Mouse (Mus musculus) liver, embryonic 12.5 days (tissue): ENCODE measurements around the gene Pnkd. TPM values are rescaled to one million over a fixed set of nuclear protein-coding genes. Genes with fewer than 3 reads are reported as not detected.

Source experiments
- ATAC-seq: fragments of 200-750 bp; cut with Nextera tagmentation; 2 replicates; pipeline ENCODE4 v1.8.0; 2017; ENCODE audit warnings: moderate number of reproducible peaks, mild to moderate bottlenecking, moderate library complexity
- H3K27ac ChIP-seq: fragments of 300-500 bp; sonication (generic); 2 replicates; pipeline ENCODE4 v1.5.1; 2016; ENCODE audit warnings: mild to moderate bottlenecking
- H3K27me3 ChIP-seq: fragments of 300-500 bp; sonication (generic); replicated peaks from 2 replicates; pipeline ENCODE4 v1.6.1; 2016; ENCODE audit warnings: mild to moderate bottlenecking, moderate library complexity
- H3K36me3 ChIP-seq: fragments of 300-500 bp; sonication (generic); 2 replicates; pipeline ENCODE4 v1.6.1; 2016; ENCODE audit warnings: mild to moderate bottlenecking, moderate library complexity
- H3K4me1 ChIP-seq: fragments of 300-500 bp; sonication (generic); 2 replicates; pipeline ENCODE4 v1.6.1; 2016
- H3K4me2 ChIP-seq: fragments of 300-500 bp; sonication (generic); 2 replicates; pipeline ENCODE4 v1.6.1; 2016; ENCODE audit warnings: mild to moderate bottlenecking, moderate library complexity
- H3K4me3 ChIP-seq: fragments of 300-500 bp; sonication (generic); 2 replicates; pipeline ENCODE4 v1.5.1; 2016; ENCODE audit warnings: mild to moderate bottlenecking, moderate library complexity
- H3K9ac ChIP-seq: fragments of 300-500 bp; sonication (generic); 2 replicates; pipeline ENCODE4 v1.6.1; 2016; ENCODE audit warnings: mild to moderate bottlenecking, moderate library complexity
- H3K9me3 ChIP-seq: fragments of 300-500 bp; sonication (generic); replicated peaks from 2 replicates; pipeline ENCODE4 v1.6.1; 2016; ENCODE audit warnings: mild to moderate bottlenecking, moderate library complexity
- WGBS: fragments of 180-500 bp; shearing (Covaris S2); methylation state at CpG from one replicate; pipeline ENCODE4 v1.1.7; 2016; ENCODE audit not compliant: insufficient replicate concordance; 5-methylcytosine and 5-hydroxymethylcytosine counted together
- polyA plus RNA-seq: library from polyadenylated mRNA; unstranded; fragments of >200 nt; fragmentation: Nextera tagmentation; extraction: Ambion mirVana; gene quantifications from 2 replicates; pipeline ENCODE4 v1.2.1, GENCODE M21; 2016

Pnkd gene
- polyA plus RNA-seq, 1 experiment from 2014 or later = 48.7 TPM

DNA sequence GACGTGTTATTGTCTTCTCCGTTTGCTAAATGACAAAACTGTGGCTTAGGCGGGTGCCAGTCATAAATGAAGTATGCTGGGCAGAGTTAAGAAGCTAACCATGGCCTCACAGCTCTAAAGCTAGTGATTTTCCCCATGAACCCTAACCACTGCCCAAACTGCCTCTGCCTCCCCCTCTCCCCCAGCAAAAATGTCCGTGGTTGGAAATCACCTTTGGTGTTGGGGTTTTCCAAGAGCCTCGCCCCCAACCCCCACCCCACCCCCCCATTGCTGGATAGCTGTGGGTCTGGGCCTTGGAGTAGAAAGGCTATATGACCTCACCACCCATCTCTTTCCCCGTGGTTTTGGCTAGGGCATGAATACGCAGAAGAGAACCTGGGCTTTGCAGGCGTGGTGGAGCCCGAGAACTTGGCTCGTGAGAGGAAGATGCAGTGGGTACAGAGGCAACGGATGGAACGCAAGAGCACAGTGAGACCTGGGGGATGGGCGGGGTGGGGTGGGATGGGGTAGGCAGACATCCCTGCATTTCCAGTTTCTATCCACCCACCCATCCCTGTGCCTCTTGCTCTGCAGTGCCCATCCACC, 66.5 kb downstream of the Pnkd start:
- no peaks in the 10 kb centered on the region for H3K4me1 ChIP-seq
- no peak overlapping the region for H3K9ac ChIP-seq
- no peaks in the 10 kb centered on the region for H3K9me3 ChIP-seq
- no peaks in the 10 kb centered on the region for H3K27me3 ChIP-seq
- WGBS = 71% methylated on average over 13 of the region's 13 CpGs
- H3K27ac ChIP-seq = no peak overlapping the region
- H3K4me2 ChIP-seq = no peak overlapping the region
- no peak overlapping the region for H3K4me3 ChIP-seq
- no peak for ATAC-seq
- no peaks in the 10 kb centered on the region; the same call in 1 of the 2 replicates for H3K36me3 ChIP-seq

GRCm38 (mm10) chr1:74352532-74353096, 67.9 kb downstream of the Pnkd start:
- Histone ChIP-seq H3K4me1 (no peaks in the 10 kb centered on the region), H3K27ac (no peak overlapping the region), H3K4me3 (no peak overlapping the region), H3K4me2 (no peak overlapping the region), H3K27me3 (no peaks in the 10 kb centered on the region), H3K9ac (no peak overlapping the region), H3K36me3 (no peaks in the 10 kb centered on the region; the same call in 1 of the 2 replicates), H3K9me3 (no peaks in the 10 kb centered on the region)
- WGBS = 65% methylated on average over 5 of the region's 5 CpGs
- ATAC-seq = no peak

DNA sequence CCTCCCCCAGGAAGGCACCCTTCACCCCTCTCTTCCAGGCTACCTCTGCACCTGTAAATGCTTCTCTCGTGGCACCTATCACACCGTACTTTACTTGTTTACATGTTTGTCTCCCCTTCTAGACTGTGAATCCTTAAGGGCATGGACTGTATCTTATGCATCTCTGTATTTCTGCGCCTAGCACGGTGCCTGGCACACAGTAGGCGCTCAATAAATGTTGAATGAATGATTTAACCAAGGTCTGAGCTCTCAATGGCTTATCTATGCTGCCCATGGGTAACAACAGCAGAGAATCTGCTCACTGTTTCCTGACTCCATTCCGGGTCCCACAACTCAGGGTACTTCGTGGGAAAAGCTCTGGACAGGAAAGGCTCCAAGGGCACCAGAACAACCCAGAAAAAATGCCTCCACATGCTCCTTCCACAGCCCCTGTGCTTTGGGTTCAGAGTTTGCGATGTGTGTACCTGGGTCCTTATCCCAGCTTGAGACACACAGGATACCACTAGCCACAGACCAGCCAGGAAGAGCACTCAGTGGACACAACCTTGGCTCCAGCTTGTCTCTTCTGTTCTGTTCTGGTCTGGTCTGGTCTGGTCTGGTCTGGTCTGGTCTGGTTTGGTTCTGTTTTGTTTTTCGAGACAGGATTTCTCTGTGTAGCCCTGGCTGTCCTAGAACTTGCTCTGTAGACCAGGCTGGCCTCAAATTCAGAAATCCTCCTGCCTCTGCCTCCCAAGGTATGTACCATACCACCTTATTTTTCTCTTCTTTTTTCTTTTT, 68.9 kb downstream of the Pnkd start:
- H3K36me3 ChIP-seq = no peaks in the 10 kb centered on the region; the same call in 1 of the 2 replicates
- WGBS = 69% methylated on average over 9 of the region's 9 CpGs
- no peak for ATAC-seq

DNA sequence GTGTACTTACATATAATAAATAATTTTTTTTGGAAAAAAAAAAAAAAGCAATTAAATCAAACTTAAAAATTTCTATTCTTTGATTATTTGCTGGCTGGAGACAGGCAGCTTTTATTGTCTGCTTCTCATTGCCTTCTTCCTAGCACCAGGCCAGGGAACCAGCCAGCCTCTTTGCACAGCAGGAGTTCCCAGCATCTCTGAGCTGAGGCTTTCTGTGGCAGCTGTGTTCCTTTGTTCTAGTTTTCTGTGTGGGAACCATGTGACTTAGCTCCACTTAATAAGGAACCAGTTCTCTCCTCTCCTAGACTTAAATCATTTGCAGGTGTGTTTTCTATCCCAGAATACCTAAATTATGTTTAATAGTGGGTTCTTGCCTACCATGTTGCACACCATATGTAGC, 72.8 kb downstream of the Pnkd start:
- Histone ChIP-seq H3K4me3 (no peak overlapping the region), H3K9me3 (no peaks in the 10 kb centered on the region), H3K4me2 (no peak overlapping the region), H3K4me1 (no peaks in the 10 kb centered on the region), H3K27ac (no peak overlapping the region), H3K36me3 (no peaks in the 10 kb centered on the region), H3K9ac (no peak overlapping the region), H3K27me3 (peaks cover 4% of the 10 kb centered on the region; the same call in 1 of the 2 replicates)
- ATAC-seq = no peak

More for the DNA sequence above, 68.9 kb downstream of the Pnkd start:
- H3K27ac ChIP-seq = no peak overlapping the region
- no peaks in the 10 kb centered on the region for H3K27me3 ChIP-seq
- no peak overlapping the region for H3K4me2 ChIP-seq
- no peaks in the 10 kb centered on the region for H3K4me1 ChIP-seq
- no peaks in the 10 kb centered on the region for H3K9me3 ChIP-seq
- H3K4me3 ChIP-seq = no peak overlapping the region
- no peak overlapping the region for H3K9ac ChIP-seq

DNA sequence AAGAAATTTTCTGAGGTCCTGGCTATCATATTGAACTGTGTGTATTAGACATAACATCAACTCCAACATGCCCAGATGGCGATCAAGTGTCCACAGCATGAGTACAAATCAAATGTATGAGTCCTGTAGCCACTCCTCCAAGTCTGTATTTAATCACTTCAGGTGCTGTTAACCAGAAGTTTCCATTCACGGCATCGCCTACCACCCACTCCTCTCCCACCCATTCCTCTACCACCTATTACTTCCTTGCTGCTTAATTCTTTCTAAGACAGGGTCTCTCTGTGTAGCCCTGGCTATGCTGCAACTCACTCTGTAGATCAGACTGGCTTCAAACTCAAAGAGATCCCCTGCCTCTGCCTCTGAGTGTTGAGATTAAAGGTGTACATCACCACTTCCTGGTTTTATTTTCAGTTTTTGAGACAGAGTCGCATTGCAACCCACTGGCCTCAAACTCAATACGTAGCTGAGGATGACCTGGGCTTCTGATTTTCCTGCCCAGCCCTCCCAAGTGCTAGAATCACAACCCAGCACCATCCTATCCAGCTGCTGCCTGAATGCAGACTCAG, 75.3 kb downstream of the Pnkd start:
- H3K27me3 ChIP-seq = peaks cover 10% of the 10 kb centered on the region; the same call in 1 of the 2 replicates
- no peak overlapping the region for H3K4me3 ChIP-seq
- H3K4me1 ChIP-seq = 0 out of 2 replicates have a peak, but pooled peaks cover 8% of the 10 kb centered on the region
- H3K4me2 ChIP-seq = no peak overlapping the region
- no peaks in the 10 kb centered on the region for H3K9me3 ChIP-seq
- ATAC-seq = no peak
- no peak overlapping the region for H3K27ac ChIP-seq
- no peaks in the 10 kb centered on the region for H3K36me3 ChIP-seq
- 68% methylated on average over 5 of the region's 5 CpGs for WGBS
- no peak overlapping the region for H3K9ac ChIP-seq

DNA sequence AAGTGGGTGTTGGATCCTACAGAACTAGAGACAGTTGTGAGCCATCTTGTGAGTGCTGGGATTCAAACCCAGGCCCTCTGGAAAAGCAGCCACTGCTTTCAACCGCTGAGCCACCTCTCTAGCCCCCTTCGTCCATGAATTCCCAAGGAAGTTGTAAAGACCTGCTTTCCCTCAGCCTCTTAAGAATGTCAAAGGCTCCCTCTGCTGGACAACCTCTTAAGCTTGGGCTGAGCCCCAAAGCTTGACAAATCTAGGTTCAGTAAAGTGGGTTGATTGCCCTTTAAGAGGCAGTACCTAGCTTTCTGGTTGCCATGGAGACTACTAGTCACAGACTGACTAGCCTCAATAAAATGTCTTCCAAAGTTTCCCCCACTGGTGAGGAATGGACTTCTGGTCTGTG, 77.1 kb downstream of the Pnkd start, which contains the start of gene Catip:
Gene Catip (plus strand): TSS at position 297 of the 400 bp plus-strand sequence.
- Histone ChIP-seq H3K9ac (no peak within 1 kb of the TSS), H3K36me3 (no peaks in the 10 kb centered on the region), H3K27me3 (peaks cover 20% of the 10 kb centered on the region), H3K4me1 (0 out of 2 replicates have a peak, but pooled peaks cover 8% of the 10 kb centered on the region), H3K4me2 (no peak within 1 kb of the TSS), H3K27ac (no peak within 1 kb of the TSS), H3K9me3 (no peaks in the 10 kb centered on the region), H3K4me3 (no peak within 1 kb of the TSS)
- 3% methylated on average over 2 of the region's 2 CpGs for WGBS
- no peak for ATAC-seq

DNA sequence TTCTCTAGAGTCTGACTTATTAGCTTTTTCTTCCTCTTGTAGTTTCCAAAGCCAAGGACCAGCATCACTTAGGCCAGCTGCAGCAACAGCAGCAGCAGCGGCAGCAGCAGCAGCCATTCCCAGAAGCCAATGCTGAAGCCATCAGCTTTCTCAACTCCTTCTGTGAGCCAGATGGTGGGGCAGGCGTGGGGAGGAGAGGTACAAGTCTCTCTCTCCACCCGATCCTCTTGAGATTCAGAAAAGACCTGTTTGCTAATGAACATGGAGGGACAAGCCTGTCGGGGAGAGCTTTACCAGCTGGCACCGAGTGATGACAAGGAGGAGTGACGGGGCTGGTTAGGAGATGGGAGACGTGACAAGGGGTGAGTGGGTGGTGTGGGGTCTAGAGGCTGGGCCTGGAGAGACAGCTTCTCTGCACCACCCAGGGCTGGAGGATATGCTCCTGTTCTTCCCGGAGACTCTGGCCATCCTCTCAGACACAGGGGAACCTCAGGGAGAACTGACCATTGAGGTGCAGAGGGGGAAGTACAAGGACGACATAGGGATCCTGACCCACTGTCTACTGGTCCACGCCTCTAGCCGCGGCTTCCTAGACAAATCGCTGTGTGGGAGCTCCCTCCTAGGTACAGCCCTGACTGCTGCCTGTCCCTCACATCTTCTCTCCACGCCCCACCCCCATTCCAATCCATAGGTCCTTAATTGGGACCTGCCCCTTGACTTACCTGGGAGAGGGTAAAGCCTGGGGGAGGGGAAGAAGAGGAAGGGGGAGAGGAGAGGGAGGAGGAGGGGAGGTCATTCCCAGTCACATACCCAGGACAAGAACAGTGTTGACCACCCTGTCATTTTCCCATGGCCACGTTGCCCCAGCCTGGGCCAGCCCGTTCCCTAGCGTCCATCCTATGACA, 77.8 kb downstream of the Pnkd start:
- no peak overlapping the region for H3K4me3 ChIP-seq
- H3K4me1 ChIP-seq = peaks cover 14% of the 10 kb centered on the region
- no peaks in the 10 kb centered on the region for H3K9me3 ChIP-seq
- 54% methylated on average over 17 of the region's 17 CpGs for WGBS
- H3K4me2 ChIP-seq = no peak overlapping the region
- H3K36me3 ChIP-seq = no peaks in the 10 kb centered on the region
- peak; percentile 38 for ATAC-seq
- H3K27ac ChIP-seq = no peak overlapping the region
- peaks cover 27% of the 10 kb centered on the region for H3K27me3 ChIP-seq
- H3K9ac ChIP-seq = no peak overlapping the region

GRCm38 (mm10) chr1:74363437-74363836, 78.7 kb downstream of the Pnkd start:
- ATAC-seq = no peak
- 60% methylated on average over 5 of the region's 5 CpGs for WGBS
- Histone ChIP-seq H3K9ac (no peak overlapping the region), H3K4me2 (no peak overlapping the region), H3K27me3 (peaks cover 34% of the 10 kb centered on the region), H3K36me3 (no peaks in the 10 kb centered on the region), H3K4me3 (no peak overlapping the region), H3K9me3 (no peaks in the 10 kb centered on the region), H3K27ac (no peak overlapping the region), H3K4me1 (peaks cover 23% of the 10 kb centered on the region)

DNA sequence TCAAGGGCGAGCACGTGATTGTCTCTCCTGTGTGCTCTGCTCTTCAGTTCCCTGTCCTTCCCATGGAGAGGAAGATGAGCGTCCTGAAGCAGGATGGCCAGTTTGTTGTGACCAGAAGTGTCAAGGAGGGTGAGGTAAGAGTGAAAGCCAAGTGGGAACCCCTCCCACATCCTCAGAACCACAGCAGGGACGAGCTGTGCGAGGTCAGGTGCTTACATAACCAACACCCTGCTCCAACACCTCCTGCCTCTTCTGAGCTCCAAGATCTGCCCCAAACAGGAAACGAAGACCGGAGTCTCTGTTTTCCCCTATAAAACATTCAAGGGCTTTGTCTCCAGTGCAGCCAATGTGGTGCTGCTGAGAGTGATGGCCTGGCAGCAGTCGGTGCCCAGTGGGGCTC, 79.5 kb downstream of the Pnkd start:
- Histone ChIP-seq H3K4me1 (peaks cover 26% of the 10 kb centered on the region), H3K27me3 (peaks cover 34% of the 10 kb centered on the region), H3K9me3 (no peaks in the 10 kb centered on the region), H3K4me2 (no peak overlapping the region), H3K27ac (no peak overlapping the region), H3K9ac (no peak overlapping the region), H3K4me3 (no peak overlapping the region), H3K36me3 (no peaks in the 10 kb centered on the region)
- ATAC-seq = no peak
- 52% methylated on average over 8 of the region's 8 CpGs for WGBS

DNA sequence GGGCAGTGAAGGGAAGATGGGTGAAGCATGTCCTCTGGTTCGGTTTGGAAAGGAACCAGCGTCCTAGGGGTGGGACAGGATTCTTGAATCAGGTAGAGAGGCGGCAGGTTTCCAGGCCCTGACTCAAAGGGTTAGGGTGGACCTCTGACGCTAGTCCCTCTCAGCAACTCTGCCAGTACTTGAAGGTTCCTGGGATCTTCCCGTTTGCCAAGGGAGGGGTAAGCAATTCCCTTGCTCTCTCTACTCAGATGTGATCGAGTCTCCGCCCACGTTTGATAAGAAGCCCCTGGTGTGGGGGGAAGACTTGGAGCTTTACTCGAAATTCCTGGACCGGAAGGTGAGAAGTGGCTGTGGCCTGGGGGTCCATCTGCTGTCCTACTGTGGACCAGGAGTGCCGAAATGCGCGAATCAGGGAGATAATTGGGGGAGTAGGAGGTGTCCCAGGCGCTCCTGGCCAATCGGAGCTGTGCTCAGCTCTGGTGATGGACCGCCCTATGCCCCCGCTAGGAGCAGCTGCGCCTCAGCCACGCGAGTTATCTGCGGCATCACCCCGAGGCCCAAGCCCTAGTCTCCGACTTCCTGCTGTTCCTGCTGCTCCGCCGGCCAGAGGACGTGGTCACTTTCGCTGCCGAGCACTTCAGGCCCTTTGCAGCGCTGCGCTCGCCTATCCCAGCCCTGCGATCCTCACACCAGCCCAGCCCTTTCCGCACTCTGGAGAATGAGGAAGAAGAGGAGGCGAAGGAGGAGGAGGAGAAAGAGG, 83.3 kb downstream of the Pnkd start:
- H3K4me2 ChIP-seq = peak overlapping the region; percentile 81
- H3K4me3 ChIP-seq = peak overlapping the region; percentile 53
- ATAC-seq = peak; percentile 87
- H3K27ac ChIP-seq = peak overlapping the region; percentile 45; the same call in 1 of the 2 replicates
- H3K4me1 ChIP-seq = peaks cover 23% of the 10 kb centered on the region
- H3K36me3 ChIP-seq = no peaks in the 10 kb centered on the region
- peaks cover 33% of the 10 kb centered on the region for H3K27me3 ChIP-seq
- peak overlapping the region; percentile 59 for H3K9ac ChIP-seq
- 6% methylated on average over 34 of the region's 34 CpGs for WGBS
- H3K9me3 ChIP-seq = no peaks in the 10 kb centered on the region

- H3K27me3 ChIP-seq = peaks cover 34% of the 10 kb centered on the region
- no peaks in the 10 kb centered on the region for H3K36me3 ChIP-seq
- H3K4me2 ChIP-seq = no peak overlapping the region
- no peaks in the 10 kb centered on the region for H3K9me3 ChIP-seq
- no peak overlapping the region for H3K9ac ChIP-seq
- no peak for ATAC-seq
- 25% methylated on average over 4 of the region's 4 CpGs for WGBS
- H3K4me1 ChIP-seq = peaks cover 20% of the 10 kb centered on the region
- no peak overlapping the region for H3K27ac ChIP-seq
- H3K4me3 ChIP-seq = no peak overlapping the region
Observed at GRCm38 (mm10) chr1:74370040-74370439, 85.3 kb downstream of the Pnkd start.
